Mouse (Mus musculus) megakaryocyte, embryonic 14.5 days (primary cell): ENCODE measurements around the gene Gpn2.

Experiments used
- FLI1 ChIP-seq: IDR thresholded peaks from 2 replicates; pipeline ENCODE4 v1.6.1; 2012; ENCODE audit warnings: low read length, inconsistent platforms, mixed read lengths
- GATA1 ChIP-seq: IDR thresholded peaks from 3 replicates; pipeline ENCODE4 v1.6.1; 2012; ENCODE audit warnings: mixed read lengths, low read length, inconsistent platforms, borderline replicate concordance

DNA sequence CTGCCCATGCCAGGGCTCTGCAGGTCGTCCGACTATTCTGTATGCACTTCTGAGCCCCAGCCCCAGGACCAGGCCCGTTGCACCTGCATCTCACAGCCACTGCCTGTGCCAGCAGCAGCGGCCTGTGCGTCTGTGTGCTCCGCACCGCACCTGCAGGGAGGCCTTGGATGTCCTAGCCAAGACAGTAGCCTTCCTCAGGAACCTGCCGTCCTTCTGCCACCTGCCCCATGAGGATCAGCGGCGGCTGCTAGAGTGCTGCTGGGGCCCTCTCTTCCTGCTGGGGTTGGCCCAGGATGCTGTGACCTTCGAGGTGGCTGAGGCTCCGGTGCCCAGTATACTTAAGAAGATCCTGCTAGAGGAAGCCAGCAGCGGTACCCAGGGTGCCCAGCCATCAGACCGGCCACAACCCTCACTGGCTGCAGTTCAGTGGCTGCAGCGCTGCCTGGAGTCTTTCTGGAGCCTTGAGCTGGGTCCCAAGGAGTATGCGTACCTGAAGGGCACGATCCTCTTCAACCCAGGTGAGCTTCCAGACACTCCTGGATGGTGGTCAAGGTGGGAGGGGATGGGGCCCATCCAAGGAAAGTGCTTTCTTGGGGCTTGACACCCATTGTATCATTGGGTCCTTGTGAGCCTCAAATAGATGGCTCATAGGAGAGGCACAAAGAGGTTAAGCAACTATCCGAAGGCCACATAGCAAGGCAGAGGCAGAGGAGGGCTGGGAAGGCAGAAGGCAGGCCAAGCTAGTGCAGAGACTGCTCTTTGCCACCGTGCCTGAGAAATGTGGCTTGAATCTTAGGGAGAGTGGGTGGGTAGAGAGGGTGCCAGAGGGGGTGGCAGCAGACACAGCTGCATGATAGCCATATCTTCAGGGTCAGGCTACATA, 30.5 kb upstream of the Gpn2 start:
- TF ChIP-seq GATA1 = no peak
- TF ChIP-seq FLI1 = no peak
